Mouse (Mus musculus): ENCODE data around the gene Cgas. TPM values are rescaled to one million over a fixed set of nuclear protein-coding genes. Genes with fewer than 3 reads are reported as not detected.
A peak's percentile ranks its signal among the peaks of the same experiment; 100 is the strongest.
"Not testable (repeated sequence)": the region's sequence is repeated elsewhere in the genome, so short reads cannot be mapped to it uniquely, and the experiment has no call there.

Cgas gene
- polyA plus RNA-seq, 1 experiment from 2014 or later: 0.86 TPM

DNA sequence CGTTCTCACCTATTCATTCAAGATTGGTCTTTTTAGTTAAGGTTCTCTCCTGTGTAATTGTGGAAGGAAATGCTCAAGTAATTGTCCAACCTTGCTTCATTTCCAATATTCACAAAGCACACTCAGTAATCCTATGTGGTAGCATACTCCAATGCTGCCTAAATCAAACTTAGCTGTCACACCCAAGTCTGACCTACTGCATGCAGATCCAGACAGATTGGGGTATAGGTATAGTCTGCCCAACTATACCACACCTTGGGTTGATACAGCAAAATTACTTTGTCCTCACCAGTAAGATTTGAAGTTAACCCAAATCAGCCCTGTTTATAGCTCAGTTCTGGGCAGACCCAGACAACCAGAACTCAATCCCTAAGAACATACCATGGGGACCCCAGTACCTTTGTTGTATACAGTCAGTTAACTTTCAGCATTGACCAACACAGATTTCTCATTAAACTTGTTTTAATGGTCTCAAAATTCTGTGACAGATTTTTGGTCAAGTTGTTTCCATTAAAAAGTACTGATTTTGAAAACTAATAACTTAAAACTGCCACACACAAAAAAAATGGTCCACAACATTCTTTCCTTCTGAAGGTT lies 35.1 kb upstream of the Cgas start:
- 62% methylated on average over 1 of the region's 1 CpGs for WGBS
- Histone ChIP-seq H3K9ac (replicated peaks) (0 out of 2 replicates have a peak overlapping the region, but pooled peaks have one; percentile 17), H3K4me2 (peak overlapping the region; percentile 15), H3K4me1 (peaks cover 40% of the 10 kb centered on the region), H3K27ac (replicated peaks) (0 out of 2 replicates have a peak overlapping the region, but pooled peaks have one; percentile 19), H3K36me3 (peaks cover 40% of the 10 kb centered on the region)
- not testable (repeated sequence) for H3K9me3 ChIP-seq (replicated peaks); H3K27me3 ChIP-seq (replicated peaks); H3K4me3 ChIP-seq (replicated peaks); ATAC-seq (ENCODE audit: low FRiP score)

DNA sequence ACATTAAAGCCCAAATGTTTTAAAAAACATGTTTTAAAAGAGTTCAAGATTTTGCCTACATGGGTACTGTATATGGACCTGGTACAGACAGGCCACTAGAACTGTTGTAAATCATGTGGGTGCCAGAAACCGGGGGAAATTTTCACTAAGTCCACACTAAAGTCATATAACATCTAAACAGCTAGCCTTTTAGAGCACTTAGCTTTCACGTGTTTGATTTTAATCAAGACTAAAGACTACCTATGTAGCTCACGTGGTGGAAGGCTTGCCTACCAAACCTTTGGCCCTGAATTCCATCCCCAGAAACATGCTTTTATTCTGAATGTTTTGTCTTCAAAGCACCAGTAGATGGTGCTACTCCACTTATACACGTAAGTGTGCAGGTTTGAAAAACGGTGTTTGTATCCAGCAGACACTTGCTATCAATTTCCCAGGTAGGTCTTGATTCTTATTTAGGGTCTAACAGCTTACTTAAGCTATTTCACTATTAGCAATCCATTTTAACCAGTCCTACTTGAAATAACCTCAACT lies 34.0 kb upstream of the Cgas start:
- 1% methylated on average over 5 of the region's 5 CpGs for WGBS
- ATAC-seq (ENCODE audit: low FRiP score): no peak
- peaks cover 46% of the 10 kb centered on the region for H3K36me3 ChIP-seq
- H3K27ac ChIP-seq (replicated peaks): 0 out of 2 replicates have a peak overlapping the region, but pooled peaks have one; percentile 28
- no peak overlapping the region for H3K4me3 ChIP-seq (replicated peaks)
- H3K9ac ChIP-seq (replicated peaks): no peak overlapping the region
- H3K27me3 ChIP-seq (replicated peaks): no peaks in the 10 kb centered on the region
- H3K4me2 ChIP-seq: peak overlapping the region; percentile 15
- H3K9me3 ChIP-seq (replicated peaks): no peaks in the 10 kb centered on the region
- H3K4me1 ChIP-seq: peaks cover 31% of the 10 kb centered on the region

DNA sequence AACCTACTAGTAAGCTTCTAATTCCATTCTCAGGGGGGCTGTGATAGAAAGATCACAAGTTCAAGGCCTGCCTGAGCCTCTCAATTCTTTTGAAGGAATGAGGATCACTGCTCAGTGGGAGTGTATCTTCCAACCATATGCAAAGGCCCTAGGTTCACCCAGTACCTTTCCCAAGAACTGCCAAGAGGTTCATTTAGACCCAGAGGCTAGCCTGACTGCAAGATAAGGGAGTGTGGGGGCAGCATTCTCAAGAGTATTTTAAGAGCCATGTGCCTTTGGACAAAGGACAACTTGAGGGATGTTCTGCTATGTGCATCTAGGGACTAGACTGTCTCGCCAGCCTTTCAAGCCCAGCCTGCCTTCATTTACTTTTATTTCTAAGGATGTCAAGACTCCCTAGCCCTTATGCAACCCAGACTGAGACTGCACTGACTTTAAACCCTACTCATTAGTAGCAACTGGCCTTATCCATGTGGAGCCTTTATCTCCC lies 33.5 kb upstream of the Cgas start:
- H3K4me3 ChIP-seq (replicated peaks): no peak overlapping the region
- peaks cover 47% of the 10 kb centered on the region for H3K36me3 ChIP-seq
- H3K9ac ChIP-seq (replicated peaks): no peak overlapping the region
- H3K27me3 ChIP-seq (replicated peaks): no peaks in the 10 kb centered on the region
- no peak overlapping the region for H3K4me2 ChIP-seq
- H3K4me1 ChIP-seq: peaks cover 31% of the 10 kb centered on the region
- 0 out of 2 replicates have a peak overlapping the region, but pooled peaks have one; percentile 28 for H3K27ac ChIP-seq (replicated peaks)
- H3K9me3 ChIP-seq (replicated peaks): no peaks in the 10 kb centered on the region
- WGBS: 19% methylated on average over 1 of the region's 1 CpGs
- ATAC-seq (ENCODE audit: low FRiP score): no peak

DNA sequence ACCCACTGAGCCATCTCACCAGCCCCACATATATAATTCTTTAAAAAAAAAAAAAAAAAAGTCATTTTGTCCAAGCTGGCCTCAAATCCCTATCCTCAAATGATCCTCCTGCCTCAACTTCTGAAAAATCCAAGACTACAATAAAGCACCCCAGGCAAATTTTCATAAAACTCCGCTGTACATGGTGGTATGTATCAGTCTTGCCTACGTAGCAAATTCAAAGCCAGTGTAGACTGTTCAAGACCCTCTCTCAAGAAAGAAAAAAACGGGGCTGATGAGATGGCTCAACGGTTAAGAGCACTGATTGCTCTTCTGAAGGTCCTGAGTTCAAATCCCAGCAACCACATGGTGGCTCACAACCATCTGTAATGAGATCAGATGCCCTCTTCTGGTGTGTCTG lies 32.8 kb upstream of the Cgas start:
- 86% methylated on average over 4 of the region's 4 CpGs for WGBS
- H3K36me3 ChIP-seq: peaks cover 50% of the 10 kb centered on the region
- H3K27me3 ChIP-seq (replicated peaks): no peaks in the 10 kb centered on the region
- no peak for ATAC-seq (ENCODE audit: low FRiP score)
- H3K9ac ChIP-seq (replicated peaks): no peak overlapping the region
- H3K4me3 ChIP-seq (replicated peaks): no peak overlapping the region
- H3K4me1 ChIP-seq: peaks cover 31% of the 10 kb centered on the region
- H3K4me2 ChIP-seq: no peak overlapping the region
- H3K9me3 ChIP-seq (replicated peaks): no peaks in the 10 kb centered on the region
- no peak overlapping the region for H3K27ac ChIP-seq (replicated peaks)

DNA sequence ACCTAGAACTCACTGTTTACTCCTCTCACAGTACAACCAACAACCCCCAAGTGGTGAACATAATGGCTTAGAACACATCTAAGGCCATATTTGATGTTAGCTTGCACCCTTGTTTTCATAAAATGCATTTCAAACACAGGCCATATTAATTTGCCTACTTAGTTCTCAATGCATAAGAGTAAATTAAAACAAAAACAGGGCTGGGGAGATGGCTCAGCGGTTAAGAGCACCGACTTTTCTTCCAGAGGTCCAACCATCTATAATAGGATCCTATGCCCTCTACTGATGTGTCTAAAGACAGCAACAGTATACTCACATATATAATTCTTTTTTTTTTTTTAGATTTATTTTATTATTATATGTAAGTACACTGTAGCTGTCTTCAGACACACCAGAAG lies 32.3 kb upstream of the Cgas start:
- peaks cover 55% of the 10 kb centered on the region for H3K36me3 ChIP-seq
- H3K9me3 ChIP-seq (replicated peaks): no peaks in the 10 kb centered on the region
- WGBS: 97% methylated on average over 2 of the region's 2 CpGs
- ATAC-seq (ENCODE audit: low FRiP score): no peak
- H3K27ac ChIP-seq (replicated peaks): no peak overlapping the region
- no peak overlapping the region for H3K4me2 ChIP-seq
- no peak overlapping the region for H3K4me3 ChIP-seq (replicated peaks)
- H3K9ac ChIP-seq (replicated peaks): no peak overlapping the region
- peaks cover 31% of the 10 kb centered on the region for H3K4me1 ChIP-seq
- H3K27me3 ChIP-seq (replicated peaks): no peaks in the 10 kb centered on the region

DNA sequence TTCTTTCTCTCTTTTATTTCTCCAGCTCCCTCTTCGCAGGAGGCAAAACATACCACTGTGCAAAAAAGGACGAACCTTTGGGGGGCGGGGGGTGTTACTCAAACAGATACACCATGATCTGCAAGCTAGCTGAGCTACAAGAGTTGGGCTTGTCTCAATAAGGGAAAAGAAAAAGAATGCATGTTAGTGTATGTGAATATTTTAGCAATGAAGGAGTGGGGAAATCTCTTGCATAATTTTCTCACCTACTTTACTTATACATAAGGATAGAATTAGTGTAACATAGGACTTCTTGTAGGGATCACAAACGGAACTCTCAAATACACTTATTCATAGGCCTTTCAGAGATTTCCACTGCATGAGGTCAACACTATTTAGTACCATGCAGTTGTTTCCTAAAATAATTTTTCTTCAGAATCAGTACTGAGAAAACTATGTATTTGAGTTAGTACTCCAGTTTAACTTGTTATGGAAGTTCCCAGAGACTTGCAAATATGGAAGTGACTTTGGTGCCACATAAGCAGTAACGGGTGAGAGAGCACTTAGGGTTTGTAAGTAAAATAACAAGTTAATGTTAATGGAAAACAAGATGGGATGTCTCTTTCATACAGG lies 31.8 kb upstream of the Cgas start:
- Histone ChIP-seq H3K27me3 (replicated peaks) (no peaks in the 10 kb centered on the region), H3K9me3 (replicated peaks) (no peaks in the 10 kb centered on the region), H3K36me3 (peaks cover 58% of the 10 kb centered on the region), H3K27ac (replicated peaks) (no peak overlapping the region), H3K4me3 (replicated peaks) (no peak overlapping the region), H3K9ac (replicated peaks) (no peak overlapping the region), H3K4me2 (no peak overlapping the region), H3K4me1 (peaks cover 28% of the 10 kb centered on the region)
- 89% methylated on average over 5 of the region's 5 CpGs for WGBS
- ATAC-seq (ENCODE audit: low FRiP score): no peak

DNA sequence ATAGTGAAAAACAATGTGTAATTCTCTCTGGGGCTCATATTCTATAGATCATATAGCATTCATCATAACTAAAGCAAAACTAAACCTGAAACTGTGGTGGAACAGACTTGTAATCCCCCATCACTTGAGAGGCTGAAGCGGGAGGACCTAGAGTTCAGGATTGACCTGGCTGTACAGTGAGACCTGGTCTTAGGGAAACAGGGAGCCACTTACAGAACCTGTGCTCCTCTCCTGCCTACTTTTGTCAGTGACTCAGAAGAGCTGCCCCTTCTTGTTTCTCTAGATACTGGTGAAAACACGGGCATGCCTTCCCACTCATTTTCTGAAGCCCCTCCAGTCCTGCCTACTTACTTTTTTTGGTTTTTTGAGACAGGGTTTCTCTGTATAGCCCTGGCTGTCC lies 31.2 kb upstream of the Cgas start:
- Histone ChIP-seq H3K9ac (replicated peaks) (no peak overlapping the region), H3K36me3 (peaks cover 55% of the 10 kb centered on the region), H3K9me3 (replicated peaks) (no peaks in the 10 kb centered on the region), H3K4me2 (no peak overlapping the region), H3K27me3 (replicated peaks) (no peaks in the 10 kb centered on the region), H3K27ac (replicated peaks) (no peak overlapping the region), H3K4me3 (replicated peaks) (no peak overlapping the region), H3K4me1 (peaks cover 23% of the 10 kb centered on the region)
- ATAC-seq (ENCODE audit: low FRiP score): no peak
- 85% methylated on average over 2 of the region's 2 CpGs for WGBS

DNA sequence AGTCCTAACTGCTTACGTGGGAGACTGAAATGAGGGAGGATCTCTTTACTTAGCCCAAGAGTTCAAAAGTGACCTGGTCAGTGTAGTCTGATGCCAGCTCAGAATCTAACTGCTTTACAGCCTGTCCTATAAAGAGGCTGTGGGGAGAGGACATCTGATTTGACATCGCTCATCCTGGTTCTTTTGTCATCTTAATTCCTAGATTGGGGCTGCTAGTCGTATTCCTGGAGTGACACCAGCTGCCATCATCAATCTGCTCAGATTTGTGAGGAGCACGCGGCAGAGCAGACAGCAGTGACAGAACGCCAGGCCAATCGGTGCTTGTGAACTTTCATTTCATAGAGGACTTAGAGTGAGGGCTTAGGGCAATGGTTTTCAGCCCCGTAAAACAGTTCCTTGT lies 30.6 kb upstream of the Cgas start:
- no peak for ATAC-seq (ENCODE audit: low FRiP score)
- Histone ChIP-seq H3K4me1 (peaks cover 17% of the 10 kb centered on the region), H3K27ac (replicated peaks) (no peak overlapping the region), H3K9me3 (replicated peaks) (no peaks in the 10 kb centered on the region), H3K27me3 (replicated peaks) (no peaks in the 10 kb centered on the region), H3K4me2 (no peak overlapping the region), H3K36me3 (peaks cover 58% of the 10 kb centered on the region), H3K4me3 (replicated peaks) (no peak overlapping the region), H3K9ac (replicated peaks) (no peak overlapping the region)
- WGBS: 63% methylated on average over 8 of the region's 8 CpGs

DNA sequence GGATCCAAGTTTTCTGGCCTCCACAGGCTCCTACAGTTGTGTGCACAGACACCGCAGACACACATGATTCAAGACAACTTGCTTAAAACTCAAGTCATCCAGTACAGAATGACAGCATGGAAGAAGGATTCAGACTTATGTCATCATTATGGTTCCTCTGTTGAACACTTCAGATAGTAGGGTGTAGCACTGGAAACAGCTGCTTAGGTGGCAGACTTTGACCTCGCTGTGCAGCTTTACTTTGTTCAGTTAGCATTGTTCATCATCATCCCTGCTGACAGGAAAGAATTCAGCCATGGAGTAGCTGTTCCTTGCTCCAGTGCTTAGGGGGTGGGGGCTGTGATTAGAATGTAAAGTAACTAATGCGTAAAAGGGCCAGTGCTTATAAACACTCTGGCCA lies 22.7 kb upstream of the Cgas start:
- peaks cover 66% of the 10 kb centered on the region for H3K36me3 ChIP-seq
- 93% methylated on average over 3 of the region's 3 CpGs for WGBS

DNA sequence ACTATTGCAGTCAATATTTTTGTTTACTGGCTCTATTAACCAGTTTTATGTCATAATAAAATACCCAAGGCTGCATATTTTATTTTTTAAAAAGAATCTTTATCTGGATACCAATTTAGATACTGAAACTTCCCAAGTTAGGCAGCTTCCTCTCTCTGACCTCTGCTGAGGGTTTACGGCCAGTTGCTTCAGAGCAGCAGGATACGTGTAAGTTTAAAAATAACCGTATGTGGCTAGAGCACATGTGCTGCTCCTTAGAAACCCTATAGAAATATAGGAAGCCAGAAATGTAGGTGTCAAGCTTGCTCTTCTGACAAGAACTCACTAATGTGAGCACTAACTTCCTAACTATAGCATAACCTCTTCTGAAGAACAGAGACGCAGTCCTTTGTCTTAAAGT lies 20.3 kb upstream of the Cgas start:
- Histone ChIP-seq H3K36me3 (peaks cover 65% of the 10 kb centered on the region), H3K4me3 (replicated peaks) (no peak overlapping the region), H3K27me3 (replicated peaks) (no peaks in the 10 kb centered on the region), H3K9me3 (replicated peaks) (no peaks in the 10 kb centered on the region), H3K27ac (replicated peaks) (no peak overlapping the region), H3K9ac (replicated peaks) (no peak overlapping the region), H3K4me2 (no peak overlapping the region), H3K4me1 (no peaks in the 10 kb centered on the region)
- 97% methylated on average over 4 of the region's 4 CpGs for WGBS
- no peak for ATAC-seq (ENCODE audit: low FRiP score)

More for the DNA sequence above, 22.7 kb upstream of the Cgas start:
- no peak for ATAC-seq (ENCODE audit: low FRiP score)
- Histone ChIP-seq H3K4me3 (replicated peaks) (no peak overlapping the region), H3K4me2 (no peak overlapping the region), H3K9me3 (replicated peaks) (no peaks in the 10 kb centered on the region), H3K9ac (replicated peaks) (no peak overlapping the region), H3K4me1 (no peaks in the 10 kb centered on the region), H3K27ac (replicated peaks) (no peak overlapping the region), H3K27me3 (replicated peaks) (no peaks in the 10 kb centered on the region)

DNA sequence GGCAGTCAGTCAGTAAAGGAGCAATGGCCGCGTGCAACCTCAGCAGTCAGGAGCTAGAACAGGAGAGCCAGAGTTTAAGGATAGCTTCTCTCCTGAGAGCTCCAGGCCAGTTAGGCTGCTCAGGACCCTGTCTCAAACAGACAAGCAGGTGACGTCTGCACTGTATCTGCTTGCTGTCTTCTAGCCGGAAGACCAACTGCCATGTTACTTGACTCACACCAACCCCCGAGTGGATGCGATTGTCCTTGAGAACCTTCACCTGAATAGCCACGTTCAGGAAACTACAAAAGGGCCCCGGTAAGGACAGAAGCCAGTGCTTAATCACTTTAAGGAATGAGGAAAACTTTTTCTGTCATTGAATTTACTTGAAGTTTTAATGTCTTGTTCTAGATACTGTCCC lies 14.0 kb upstream of the Cgas start:
- H3K36me3 ChIP-seq: peaks cover 57% of the 10 kb centered on the region

DNA sequence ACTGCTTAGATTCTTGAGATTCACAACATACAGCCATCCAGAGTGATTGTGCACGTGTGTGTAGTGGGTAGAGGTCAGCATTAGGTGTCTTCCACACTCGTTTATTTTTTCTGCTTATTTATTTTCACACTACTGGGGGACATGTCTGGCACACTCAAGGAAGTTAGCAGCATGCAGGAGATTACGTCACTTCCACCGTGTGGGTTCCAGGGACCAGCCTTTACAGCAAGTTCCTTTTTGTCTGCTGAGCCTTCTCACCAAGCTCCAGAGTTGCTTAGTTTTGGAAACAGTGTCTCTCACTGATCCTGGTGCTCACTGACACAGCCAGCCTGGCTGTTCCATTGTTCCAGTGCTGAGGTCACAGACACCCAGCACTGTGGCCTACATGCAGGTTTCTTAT lies 8.3 kb upstream of the Cgas start:
- Histone ChIP-seq H3K4me2 (no peak overlapping the region), H3K27me3 (replicated peaks) (peaks cover 5% of the 10 kb centered on the region), H3K27ac (replicated peaks) (no peak overlapping the region), H3K9ac (replicated peaks) (no peak overlapping the region), H3K36me3 (peaks cover 34% of the 10 kb centered on the region), H3K4me3 (replicated peaks) (no peak overlapping the region), H3K4me1 (peaks cover 11% of the 10 kb centered on the region), H3K9me3 (replicated peaks) (no peaks in the 10 kb centered on the region)
- WGBS: 85% methylated on average over 4 of the region's 4 CpGs
- ATAC-seq (ENCODE audit: low FRiP score): no peak

More for the DNA sequence above, 14.0 kb upstream of the Cgas start:
- ATAC-seq (ENCODE audit: low FRiP score): no peak
- no peak overlapping the region for H3K4me2 ChIP-seq
- WGBS: 87% methylated on average over 8 of the region's 8 CpGs
- H3K4me3 ChIP-seq (replicated peaks): no peak overlapping the region
- no peaks in the 10 kb centered on the region for H3K4me1 ChIP-seq
- H3K9me3 ChIP-seq (replicated peaks): no peaks in the 10 kb centered on the region
- H3K9ac ChIP-seq (replicated peaks): no peak overlapping the region
- H3K27me3 ChIP-seq (replicated peaks): no peaks in the 10 kb centered on the region
- H3K27ac ChIP-seq (replicated peaks): no peak overlapping the region
